Mouse (Mus musculus) lung, embryonic 16.5 days (tissue): ENCODE data around the gene Fam78b. TPM values are rescaled to one million over a fixed set of nuclear protein-coding genes. Genes with fewer than 3 reads are reported as not detected.

Source experiments
- ATAC-seq: fragments of 200-750 bp; cut with Nextera tagmentation; 2 replicates; pipeline ENCODE4 v1.8.0; 2017; ENCODE audit warnings: low read depth, mild to moderate bottlenecking, moderate library complexity
- H3K27ac ChIP-seq: fragments of 300-500 bp; sonication (generic); 2 replicates; pipeline ENCODE4 v1.5.1; 2014; ENCODE audit warnings: mild to moderate bottlenecking, control low read depth, low read length
- H3K27me3 ChIP-seq: fragments of 300-500 bp; sonication (generic); 2 replicates; pipeline ENCODE4 v1.6.1; 2014; ENCODE audit warnings: low read depth, low read length, mixed read lengths; ENCODE audit not compliant: control insufficient read depth, insufficient read depth
- H3K36me3 ChIP-seq: fragments of 300-500 bp; sonication (generic); 2 replicates; pipeline ENCODE4 v1.6.1; 2014; ENCODE audit warnings: low read length; ENCODE audit not compliant: control insufficient read depth, insufficient read depth
- H3K4me1 ChIP-seq: fragments of 300-500 bp; sonication (generic); replicated peaks from 2 replicates; pipeline ENCODE4 v1.6.1; 2014; ENCODE audit warnings: low read length, mixed read lengths; ENCODE audit not compliant: control insufficient read depth, insufficient read depth
- H3K4me2 ChIP-seq: fragments of 300-500 bp; sonication (generic); 2 replicates; pipeline ENCODE4 v1.6.1; 2014; ENCODE audit warnings: low read depth, low read length, control low read depth
- H3K4me3 ChIP-seq: fragments of 300-500 bp; sonication (generic); 2 replicates; pipeline ENCODE4 v1.5.1; 2014; ENCODE audit warnings: mild to moderate bottlenecking, low read length, control low read depth
- H3K9ac ChIP-seq: fragments of 300-500 bp; sonication (generic); 2 replicates; pipeline ENCODE4 v1.6.1; 2014; ENCODE audit warnings: low read length, control low read depth
- H3K9me3 ChIP-seq: fragments of 300-500 bp; sonication (generic); 2 replicates; pipeline ENCODE4 v1.6.1; 2016; ENCODE audit warnings: low read length; ENCODE audit not compliant: control insufficient read depth
- WGBS: fragments of 180-500 bp; shearing (Covaris S2); extraction: QIAGEN DNeasy Blood & Tissue Kit; methylation state at CpG from one replicate; pipeline ENCODE4 v1.1.7; 2014; 5-methylcytosine and 5-hydroxymethylcytosine counted together
- polyA plus RNA-seq: library from polyadenylated mRNA; unstranded; fragments of >200 nt; fragmentation: Nextera tagmentation; extraction: Ambion mirVana; gene quantifications from 2 replicates; pipeline ENCODE4 v1.2.1, GENCODE M21; 2015

Gene Fam78b
- polyA plus RNA-seq, 1 experiment from 2014 or later = 0.18 TPM

DNA sequence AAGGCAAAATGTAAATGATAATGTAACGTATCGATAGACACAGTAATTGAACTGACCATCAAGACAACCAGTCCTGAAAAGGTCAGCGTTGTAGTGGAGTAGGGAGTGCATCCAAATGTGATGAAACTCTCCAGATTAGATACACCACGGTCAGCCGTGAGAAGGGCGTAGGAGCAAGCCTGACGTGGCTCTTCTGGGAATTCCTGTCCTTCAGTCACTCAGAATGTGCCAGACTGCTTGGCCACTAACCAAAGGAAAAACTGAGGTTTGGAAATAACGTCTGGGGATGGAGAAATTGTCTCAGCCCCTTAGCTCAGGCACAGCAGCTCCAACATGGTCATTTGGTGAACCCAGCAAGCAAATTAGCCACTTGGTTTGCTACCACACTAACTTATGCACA is 74.5 kb downstream of the Fam78b start:
- Histone ChIP-seq H3K4me2 (no peak overlapping the region), H3K36me3 (no peaks in the 10 kb centered on the region), H3K9ac (no peak overlapping the region), H3K27me3 (no peaks in the 10 kb centered on the region), H3K27ac (no peak overlapping the region), H3K4me3 (no peak overlapping the region), H3K4me1 (no peaks in the 10 kb centered on the region), H3K9me3 (no peaks in the 10 kb centered on the region)
- no peak for ATAC-seq
- 71% methylated on average over 8 of the region's 8 CpGs for WGBS

DNA sequence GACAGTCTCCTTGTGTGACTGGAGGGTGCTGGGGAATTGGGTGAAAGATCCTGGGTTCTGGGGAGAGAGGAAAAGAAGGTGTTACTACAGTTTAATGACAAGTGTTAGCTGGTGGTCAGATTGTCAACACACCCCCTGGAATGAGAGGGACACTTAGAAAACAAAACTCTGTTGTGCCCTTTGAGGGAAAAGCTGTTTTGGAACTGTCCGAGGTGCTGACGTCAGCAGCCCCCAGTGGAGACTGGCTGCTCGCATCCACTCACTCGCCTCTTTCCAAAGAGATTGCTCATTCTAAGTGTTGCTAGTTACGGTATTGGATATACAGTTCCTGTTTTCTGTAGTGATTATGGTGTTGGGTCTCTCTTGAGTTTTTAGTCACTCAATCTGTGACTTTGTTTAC is 78.3 kb downstream of the Fam78b start:
- Histone ChIP-seq H3K4me1 (no peaks in the 10 kb centered on the region), H3K9me3 (no peaks in the 10 kb centered on the region), H3K27ac (no peak overlapping the region), H3K36me3 (no peaks in the 10 kb centered on the region), H3K27me3 (no peaks in the 10 kb centered on the region), H3K9ac (no peak overlapping the region), H3K4me3 (no peak overlapping the region), H3K4me2 (no peak overlapping the region)
- no peak for ATAC-seq
- WGBS = 21% methylated on average over 5 of the region's 5 CpGs

DNA sequence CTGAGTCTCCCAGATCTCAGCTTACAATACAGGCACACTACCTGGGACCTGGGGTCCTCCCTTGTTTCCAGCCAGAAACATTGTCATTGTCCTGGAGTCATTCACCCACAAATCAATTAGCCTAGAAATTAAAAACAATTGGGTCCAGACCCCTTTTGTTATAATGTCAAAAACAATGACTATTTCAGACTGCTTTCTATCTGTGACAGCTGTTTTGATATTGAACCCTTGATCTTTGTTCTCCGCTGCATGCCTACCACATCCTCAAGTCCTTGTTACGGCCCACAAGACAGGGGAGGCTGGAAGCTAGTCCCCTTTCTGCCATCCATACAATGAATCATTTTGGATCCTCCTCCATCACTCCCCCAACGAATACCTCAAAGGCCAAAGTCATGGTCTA is 80.7 kb downstream of the Fam78b start:
- Histone ChIP-seq H3K27ac (no peak overlapping the region), H3K27me3 (no peaks in the 10 kb centered on the region), H3K4me3 (no peak overlapping the region), H3K9ac (no peak overlapping the region), H3K36me3 (no peaks in the 10 kb centered on the region), H3K9me3 (no peaks in the 10 kb centered on the region), H3K4me2 (no peak overlapping the region), H3K4me1 (no peaks in the 10 kb centered on the region)
- WGBS = 65% methylated on average over 3 of the region's 3 CpGs
- ATAC-seq = no peak

DNA sequence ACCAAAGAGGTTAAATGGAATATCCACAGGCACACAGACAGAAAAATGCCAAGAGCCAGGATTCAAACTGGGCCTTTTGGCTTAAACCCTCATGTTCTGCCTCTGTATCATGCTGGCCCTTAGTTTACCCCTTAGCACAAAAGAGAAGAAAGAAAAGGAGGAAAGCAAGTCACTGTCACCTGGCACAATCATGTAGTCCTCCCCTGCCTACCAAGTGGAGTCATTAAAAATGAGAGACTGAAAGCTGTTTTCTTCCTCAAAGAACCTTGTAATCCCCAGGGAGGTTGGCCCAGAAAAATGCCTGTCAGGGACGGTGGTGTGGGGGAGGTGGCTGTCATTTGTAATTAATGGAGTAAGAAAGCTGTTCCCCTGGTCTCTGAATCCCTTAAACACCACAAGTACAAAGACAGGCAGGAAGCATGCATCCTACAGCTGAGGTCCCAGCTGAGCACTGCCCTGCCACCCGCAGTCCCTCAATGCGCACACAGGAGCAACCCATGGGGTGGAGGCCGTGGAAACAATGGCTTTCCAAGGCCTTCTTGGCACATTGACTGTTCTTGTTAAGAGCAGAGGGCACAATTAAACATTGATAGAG is 81.4 kb downstream of the Fam78b start:
- H3K4me1 ChIP-seq = no peaks in the 10 kb centered on the region
- no peak for ATAC-seq
- no peaks in the 10 kb centered on the region for H3K36me3 ChIP-seq
- H3K4me2 ChIP-seq = no peak overlapping the region
- H3K27ac ChIP-seq = no peak overlapping the region
- H3K9ac ChIP-seq = no peak overlapping the region
- no peak overlapping the region for H3K4me3 ChIP-seq
- H3K9me3 ChIP-seq = no peaks in the 10 kb centered on the region
- H3K27me3 ChIP-seq = no peaks in the 10 kb centered on the region
- WGBS = 46% methylated on average over 4 of the region's 4 CpGs

DNA sequence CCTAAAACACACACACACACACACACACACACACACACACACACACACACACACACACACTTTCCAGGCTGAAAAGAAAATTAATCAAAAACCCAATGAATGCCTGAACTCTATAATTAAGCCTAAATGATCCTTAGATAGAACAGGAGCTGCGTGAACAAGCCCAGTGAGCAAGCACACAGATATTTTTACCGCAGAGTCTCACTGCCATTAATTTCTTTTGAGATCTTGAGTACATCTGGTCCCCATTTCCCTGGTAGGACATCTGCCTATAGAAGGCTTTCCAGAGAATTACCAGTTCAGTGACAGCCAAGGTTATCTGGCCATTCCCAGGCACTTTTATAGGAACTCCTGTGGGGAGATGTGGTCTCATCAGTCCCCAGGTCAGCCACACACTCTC is 82.0 kb downstream of the Fam78b start:
- no peaks in the 10 kb centered on the region for H3K36me3 ChIP-seq
- H3K4me2 ChIP-seq = no peak overlapping the region
- H3K4me1 ChIP-seq = no peaks in the 10 kb centered on the region
- no peaks in the 10 kb centered on the region for H3K27me3 ChIP-seq
- 69% methylated on average over 2 of the region's 2 CpGs for WGBS
- H3K9me3 ChIP-seq = no peaks in the 10 kb centered on the region
- ATAC-seq = no peak
- no peak overlapping the region for H3K4me3 ChIP-seq
- H3K9ac ChIP-seq = no peak overlapping the region
- no peak overlapping the region for H3K27ac ChIP-seq

DNA sequence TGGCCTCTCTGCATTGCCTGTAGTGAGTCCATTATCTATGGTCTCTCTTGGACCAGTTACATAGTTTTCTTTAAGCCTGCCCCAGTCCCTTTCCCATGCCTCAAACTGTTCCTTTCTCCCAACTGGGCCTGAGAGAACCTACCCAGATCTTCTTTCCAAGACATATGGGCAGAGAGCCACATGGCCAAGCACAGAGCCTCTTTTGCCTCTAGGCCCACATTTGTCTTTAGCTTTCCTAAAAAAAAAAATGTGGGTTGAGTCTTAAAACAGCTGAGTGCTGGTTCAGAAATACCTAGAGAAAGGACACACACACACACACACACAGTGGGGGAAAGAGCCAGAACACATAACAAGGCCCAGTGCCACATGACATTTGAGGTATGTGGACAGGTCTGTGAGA is 83.1 kb downstream of the Fam78b start:
- Histone ChIP-seq H3K4me1 (no peaks in the 10 kb centered on the region), H3K9ac (no peak overlapping the region), H3K9me3 (no peaks in the 10 kb centered on the region), H3K36me3 (no peaks in the 10 kb centered on the region), H3K4me3 (no peak overlapping the region), H3K27ac (no peak overlapping the region), H3K4me2 (no peak overlapping the region), H3K27me3 (no peaks in the 10 kb centered on the region)
- ATAC-seq = no peak

DNA sequence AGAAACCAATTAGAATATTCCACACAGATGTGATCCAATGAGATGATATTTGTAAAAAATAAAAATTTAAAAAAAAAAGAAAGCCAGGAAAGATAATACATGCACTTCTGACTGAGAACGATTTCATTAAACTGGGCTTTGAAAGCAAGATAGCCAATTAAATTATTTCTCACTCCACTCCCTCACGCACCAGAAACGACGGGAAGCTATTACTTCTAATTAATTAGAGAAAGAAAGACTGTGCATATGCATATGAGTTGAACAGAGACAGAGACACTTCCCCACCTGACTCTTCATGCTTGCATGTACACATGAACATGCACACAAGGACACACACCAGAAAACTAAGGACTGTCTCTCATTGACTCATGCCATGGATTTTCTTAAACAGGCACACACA is 84.2 kb downstream of the Fam78b start:
- H3K36me3 ChIP-seq = no peaks in the 10 kb centered on the region
- H3K4me2 ChIP-seq = no peak overlapping the region
- WGBS = 84% methylated on average over 4 of the region's 4 CpGs
- H3K27me3 ChIP-seq = no peaks in the 10 kb centered on the region
- no peak overlapping the region for H3K27ac ChIP-seq
- no peak overlapping the region for H3K4me3 ChIP-seq
- no peaks in the 10 kb centered on the region for H3K9me3 ChIP-seq
- ATAC-seq = no peak
- H3K9ac ChIP-seq = no peak overlapping the region
- no peaks in the 10 kb centered on the region for H3K4me1 ChIP-seq

DNA sequence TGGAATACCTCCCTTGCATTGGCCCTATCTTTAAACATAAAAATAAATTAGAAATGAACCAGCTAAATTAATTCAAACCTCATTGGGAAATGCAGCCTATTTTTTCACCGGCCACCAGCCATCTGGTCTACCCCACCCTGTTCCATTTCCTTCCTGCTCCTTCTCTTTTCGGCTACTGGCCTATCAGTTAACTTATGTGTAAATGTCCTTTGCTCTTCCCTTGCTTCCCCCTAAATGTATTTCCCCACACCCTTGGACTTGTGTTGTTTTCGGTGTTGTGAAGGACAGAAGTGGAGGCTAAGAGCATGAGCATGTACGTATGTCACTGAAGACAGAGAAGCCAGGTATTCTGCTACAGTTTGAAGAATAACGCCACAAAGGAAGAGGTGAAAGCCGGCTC is 89.2 kb downstream of the Fam78b start:
- Histone ChIP-seq H3K9ac (no peak overlapping the region), H3K36me3 (no peaks in the 10 kb centered on the region), H3K4me3 (no peak overlapping the region), H3K9me3 (no peaks in the 10 kb centered on the region), H3K27me3 (no peaks in the 10 kb centered on the region), H3K27ac (no peak overlapping the region), H3K4me2 (no peak overlapping the region), H3K4me1 (no peaks in the 10 kb centered on the region)
- ATAC-seq = no peak
- WGBS = 87% methylated on average over 6 of the region's 6 CpGs

DNA sequence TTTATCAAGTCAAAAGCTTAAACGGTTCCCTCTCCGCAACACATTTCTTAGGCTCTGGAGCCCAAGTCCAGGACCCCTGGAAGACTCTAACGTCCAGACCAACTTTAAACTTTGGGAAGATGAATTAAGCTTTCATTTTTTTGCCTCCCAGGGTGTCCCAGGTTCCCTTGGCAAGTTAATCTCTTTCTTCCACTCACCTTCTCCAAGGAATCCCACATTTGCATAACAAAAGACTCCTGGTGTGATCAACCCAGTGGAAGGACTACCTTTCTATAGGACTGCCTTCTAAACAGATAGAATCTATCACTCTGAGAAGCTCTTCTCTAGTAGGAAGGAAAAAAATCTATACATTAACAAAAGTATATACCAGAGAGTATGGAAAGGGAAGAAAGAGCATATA is 92.3 kb downstream of the Fam78b start:
- ATAC-seq = no peak
- Histone ChIP-seq H3K27ac (no peak overlapping the region), H3K4me1 (no peaks in the 10 kb centered on the region), H3K27me3 (no peaks in the 10 kb centered on the region), H3K9ac (no peak overlapping the region), H3K9me3 (no peaks in the 10 kb centered on the region), H3K4me3 (no peak overlapping the region), H3K36me3 (no peaks in the 10 kb centered on the region), H3K4me2 (no peak overlapping the region)
- 68% methylated on average over 3 of the region's 3 CpGs for WGBS

DNA sequence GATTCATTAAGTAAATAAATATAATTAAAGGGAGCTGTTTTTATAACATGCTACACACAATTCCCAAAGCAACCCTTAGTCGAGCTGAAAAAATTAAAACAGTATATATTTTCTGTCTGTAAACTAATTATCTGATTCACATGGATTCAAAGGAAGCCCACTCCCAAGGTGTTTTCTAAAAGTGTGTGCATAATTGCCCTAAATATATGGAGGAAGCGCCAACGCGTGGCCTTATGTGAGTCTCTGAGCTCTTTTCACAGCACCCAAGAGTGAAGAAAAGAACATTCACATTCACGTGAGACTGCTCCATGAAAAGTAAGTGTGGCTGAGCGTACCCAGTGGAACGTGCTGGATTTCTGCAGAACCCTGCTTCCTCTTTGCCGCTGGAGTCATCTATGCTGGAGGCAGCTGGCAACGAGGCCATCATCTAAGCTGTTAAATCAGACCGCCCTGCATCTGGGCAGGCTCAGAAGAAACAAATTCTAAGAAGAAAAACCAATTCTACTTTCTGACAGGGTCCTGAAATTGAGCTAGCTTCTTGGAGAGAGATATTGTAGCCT is 93.5 kb downstream of the Fam78b start:
- Histone ChIP-seq H3K9me3 (no peaks in the 10 kb centered on the region), H3K4me2 (no peak overlapping the region), H3K9ac (no peak overlapping the region), H3K36me3 (no peaks in the 10 kb centered on the region), H3K4me1 (no peaks in the 10 kb centered on the region), H3K27ac (no peak overlapping the region), H3K27me3 (no peaks in the 10 kb centered on the region), H3K4me3 (no peak overlapping the region)
- no peak for ATAC-seq
- WGBS = 82% methylated on average over 10 of the region's 10 CpGs
